Mouse (Mus musculus) kidney, postnatal 10 days (tissue): Measurements from ENCODE around the gene Ces2a.

Experiments used
- DNase-seq: peaks from one replicate; pipeline ENCODE4 v3.0.0; 2021; ENCODE audit warnings: mixed read lengths

Ces2a gene

DNA sequence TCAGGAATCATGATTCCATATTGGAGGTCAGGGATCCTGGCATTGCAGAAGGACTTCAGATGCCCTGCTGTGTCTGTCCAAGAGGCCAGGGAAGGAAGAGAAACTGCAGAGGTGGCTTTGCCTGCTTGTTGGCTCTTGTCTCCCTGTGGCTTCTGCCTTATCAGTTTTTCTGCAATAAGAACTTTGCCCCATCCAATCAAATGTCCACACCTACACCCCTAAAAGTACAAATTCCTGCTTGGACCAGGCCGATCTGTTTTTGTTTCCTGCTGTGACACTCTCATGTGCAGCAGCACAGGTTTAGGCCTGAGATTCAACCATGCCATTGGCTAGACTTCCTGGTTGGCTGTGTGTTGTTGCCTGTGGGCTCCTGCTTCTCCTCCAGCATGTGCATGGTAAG is at the start of gene Ces2a:
Ces2a (plus strand) TSS at position 251 of the 400 bp plus-strand sequence.
- DNase-seq: no peak

GRCm38 (mm10) chr8:104688433-104688832 is 45.4 kb upstream of the Ces2a start:
- DNase-seq: no peak

DNA sequence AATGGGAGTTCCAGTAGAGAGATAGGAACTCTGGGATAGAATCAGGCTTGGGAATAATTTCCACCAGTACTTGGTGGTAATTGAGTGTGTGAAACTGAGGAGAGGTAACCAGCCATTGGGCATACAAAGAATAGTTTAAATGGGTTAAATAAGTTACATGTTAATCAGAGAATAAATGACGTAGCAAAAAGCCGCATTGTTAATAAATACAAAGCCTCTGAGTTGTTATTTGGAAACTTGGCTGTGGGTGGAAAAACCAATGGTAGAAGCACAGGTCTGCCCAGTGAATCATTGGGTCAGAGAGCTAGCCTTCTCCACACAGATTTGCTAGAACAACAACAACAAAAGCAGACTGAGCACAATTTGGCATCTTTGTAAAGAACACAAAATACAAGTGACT is 35.2 kb upstream of the Ces2a start:
- no peak for DNase-seq

- no peak for DNase-seq
These were observed 31.9 kb upstream of the Ces2a start for GRCm38 (mm10) chr8:104701900-104702299.

DNA sequence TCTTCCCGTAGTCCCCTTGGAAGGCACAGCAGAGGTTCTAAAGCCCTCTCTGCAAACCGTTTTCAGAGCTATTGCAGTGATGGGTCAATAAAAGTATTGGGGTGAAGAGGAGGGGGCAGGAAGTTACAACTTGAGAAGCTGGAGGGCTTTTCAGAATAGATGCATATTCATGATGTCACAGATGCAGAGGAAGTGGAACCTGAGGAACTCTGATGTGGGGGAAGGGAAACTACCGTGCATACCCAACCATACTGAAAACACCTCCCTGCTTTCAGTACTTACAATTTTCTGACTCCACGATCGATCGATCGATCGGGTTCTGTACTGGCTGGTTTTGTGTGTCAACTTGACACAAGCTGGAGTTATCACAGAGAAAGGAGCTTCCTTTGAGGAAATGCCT is 12.6 kb upstream of the Ces2a start:
- DNase-seq: no peak

DNA sequence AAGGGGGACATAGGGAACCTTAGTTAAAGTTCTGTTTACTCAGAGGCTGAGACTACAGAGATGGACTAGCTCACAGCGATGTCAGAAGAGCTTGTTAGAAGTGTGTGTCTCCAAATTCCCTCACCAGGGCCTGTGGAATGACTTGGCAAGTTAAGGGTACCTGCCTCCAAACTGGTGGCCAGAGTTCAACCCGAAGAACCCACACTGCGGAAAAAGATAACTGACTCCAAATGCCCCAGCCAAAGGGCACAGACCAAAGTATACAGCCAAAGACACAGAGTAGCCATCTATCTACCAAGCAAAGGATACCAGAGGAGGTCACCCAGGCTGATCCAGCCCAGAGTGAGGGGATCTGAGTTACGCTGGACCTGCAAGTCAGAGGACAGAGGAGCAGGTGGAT is 2.4 kb upstream of the Ces2a start:
- no peak for DNase-seq

DNA sequence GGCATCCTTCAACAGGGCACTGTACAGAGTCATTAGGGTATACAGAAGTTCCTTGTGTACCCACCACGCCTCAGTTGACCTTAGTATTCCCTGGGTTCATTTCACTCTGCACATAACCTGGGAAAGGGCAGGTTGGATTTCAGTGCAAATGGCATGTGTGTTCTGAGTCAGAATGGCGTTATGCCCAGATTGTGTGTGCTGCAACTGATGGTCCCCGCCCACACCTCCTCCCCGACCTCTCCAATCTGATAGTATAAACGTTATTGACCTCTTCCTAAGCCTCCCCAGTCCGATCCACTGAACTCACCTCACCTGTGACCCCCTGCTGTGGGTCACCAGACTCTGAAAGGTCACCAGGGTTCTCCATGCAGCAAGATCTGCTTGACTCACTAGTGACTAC is 1.8 kb upstream of the Ces2a start:
- no peak for DNase-seq

DNA sequence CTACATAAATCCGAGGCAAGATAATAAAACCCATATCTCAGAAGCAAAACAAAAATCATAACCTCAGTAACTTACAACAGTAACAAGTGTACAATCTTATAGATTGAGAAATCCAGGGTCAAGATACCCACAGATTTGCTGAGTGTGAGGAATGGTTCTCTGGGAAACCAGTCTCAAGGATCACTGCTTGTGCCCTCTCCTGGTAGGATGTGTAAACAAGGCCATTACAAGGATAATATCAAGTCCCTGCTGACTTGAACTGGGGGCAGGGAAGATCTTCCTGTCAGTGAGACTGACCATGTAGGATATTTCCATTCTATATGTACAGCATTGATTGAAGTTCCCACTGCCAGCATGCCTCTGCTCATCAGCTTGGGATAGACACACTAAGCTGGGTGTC is 8.2 kb downstream of the Ces2a start:
- no peak for DNase-seq

- no peak for DNase-seq
These were observed 9.6 kb downstream of the Ces2a start for GRCm38 (mm10) chr8:104743410-104743809.

DNA sequence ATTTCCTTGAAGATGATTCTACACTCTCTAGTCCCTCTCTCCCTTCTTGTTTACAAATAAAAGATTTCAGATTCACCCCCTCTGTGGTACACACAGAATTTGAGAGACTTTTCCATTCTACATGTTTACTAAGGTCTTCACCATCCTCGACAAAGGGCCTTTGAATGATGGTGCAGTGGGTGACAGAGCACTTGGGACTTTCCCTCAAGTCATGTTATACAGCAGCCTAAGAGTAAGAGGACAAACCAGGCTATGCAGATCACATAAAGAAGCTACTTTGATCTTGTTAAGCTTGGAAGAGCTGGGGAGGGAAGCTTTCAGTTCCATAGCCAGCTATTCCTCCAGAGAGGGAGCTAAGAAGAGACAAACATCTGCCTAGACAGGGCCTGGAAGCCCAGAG is 19.0 kb downstream of the Ces2a start:
- no peak for DNase-seq

DNA sequence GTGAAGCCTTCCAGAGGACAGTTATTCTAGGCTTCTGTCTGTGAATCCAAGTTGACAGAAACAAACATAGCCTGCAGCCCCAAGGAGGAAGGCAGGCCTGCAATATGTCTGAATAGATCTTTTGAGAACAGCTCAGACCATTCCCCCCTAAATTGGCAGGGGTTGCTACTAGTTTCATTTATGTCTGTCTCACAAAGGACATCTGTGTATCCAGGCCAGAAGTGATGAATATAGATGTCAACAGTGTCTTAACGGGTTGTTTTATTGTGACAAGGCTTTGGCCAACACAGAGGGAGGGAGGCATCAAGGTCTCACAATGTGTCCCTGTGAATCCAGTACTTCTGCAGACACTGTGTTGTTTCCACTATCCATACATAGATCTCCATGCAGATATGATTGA is 23.8 kb downstream of the Ces2a start:
- DNase-seq: no peak

DNA sequence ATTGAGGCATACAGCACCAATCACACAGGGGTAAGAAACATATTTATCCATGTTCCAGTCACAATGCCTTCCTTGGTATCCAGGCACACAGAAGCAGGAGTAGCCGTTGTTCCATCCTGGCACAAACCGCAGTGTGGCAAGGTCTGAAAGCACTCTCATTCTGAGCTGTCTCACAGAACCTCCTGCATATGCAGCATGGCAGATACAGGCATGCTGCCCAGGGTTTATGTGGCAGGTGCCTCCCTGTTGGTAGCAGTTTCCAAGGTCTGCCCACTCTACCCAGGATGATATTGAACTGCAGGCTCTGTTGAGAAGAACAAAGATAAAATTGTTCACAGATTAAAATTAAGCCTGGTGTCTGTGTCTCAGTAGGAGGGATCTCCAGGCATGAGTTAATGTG is 24.4 kb downstream of the Ces2a start:
- no peak for DNase-seq

- no peak for DNase-seq
These were observed 27.3 kb downstream of the Ces2a start for GRCm38 (mm10) chr8:104761126-104761525.

DNA sequence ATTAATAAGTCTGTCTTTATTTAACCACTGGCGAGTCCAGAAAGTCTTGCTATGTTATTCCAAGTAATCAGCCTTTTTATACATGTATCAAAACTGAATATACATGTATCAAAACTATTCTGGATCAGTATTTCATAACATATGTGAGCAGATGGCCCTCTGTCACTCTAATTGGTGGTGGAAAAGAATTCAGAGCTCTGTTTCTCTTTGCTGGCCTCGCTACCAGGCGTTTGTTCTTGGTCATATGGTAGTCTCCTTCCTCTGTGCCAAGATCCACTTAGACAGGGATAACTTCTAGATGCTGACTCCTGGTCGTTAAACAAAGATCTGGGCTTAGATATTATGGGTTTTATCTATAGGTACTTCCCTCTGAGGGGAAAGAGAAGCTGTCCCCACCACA is 32.7 kb downstream of the Ces2a start:
- DNase-seq: no peak

GRCm38 (mm10) chr8:104770365-104770764 is 36.6 kb downstream of the Ces2a start:
- DNase-seq: no peak

DNA sequence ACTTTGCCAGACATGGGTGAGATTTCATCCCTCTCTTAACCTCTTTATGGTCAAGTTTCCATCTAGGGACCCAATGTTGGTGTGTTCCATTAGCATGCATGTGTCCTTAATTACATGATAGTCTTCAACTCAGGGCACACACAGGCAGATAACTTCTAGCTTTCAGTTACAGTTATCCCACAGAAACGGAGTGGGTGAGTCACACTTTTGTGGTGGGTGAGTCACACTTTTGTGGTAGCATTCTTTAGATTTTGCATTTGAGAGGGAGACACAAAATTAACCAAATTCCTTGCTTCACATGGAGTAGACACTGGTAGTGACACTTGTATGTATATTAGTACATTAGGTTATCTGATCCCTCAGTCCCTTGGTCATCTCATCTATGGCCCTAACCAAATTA is 53.2 kb downstream of the Ces2a start:
- no peak for DNase-seq

- DNase-seq: no peak
These were observed 55.1 kb downstream of the Ces2a start for GRCm38 (mm10) chr8:104788929-104789328.

DNA sequence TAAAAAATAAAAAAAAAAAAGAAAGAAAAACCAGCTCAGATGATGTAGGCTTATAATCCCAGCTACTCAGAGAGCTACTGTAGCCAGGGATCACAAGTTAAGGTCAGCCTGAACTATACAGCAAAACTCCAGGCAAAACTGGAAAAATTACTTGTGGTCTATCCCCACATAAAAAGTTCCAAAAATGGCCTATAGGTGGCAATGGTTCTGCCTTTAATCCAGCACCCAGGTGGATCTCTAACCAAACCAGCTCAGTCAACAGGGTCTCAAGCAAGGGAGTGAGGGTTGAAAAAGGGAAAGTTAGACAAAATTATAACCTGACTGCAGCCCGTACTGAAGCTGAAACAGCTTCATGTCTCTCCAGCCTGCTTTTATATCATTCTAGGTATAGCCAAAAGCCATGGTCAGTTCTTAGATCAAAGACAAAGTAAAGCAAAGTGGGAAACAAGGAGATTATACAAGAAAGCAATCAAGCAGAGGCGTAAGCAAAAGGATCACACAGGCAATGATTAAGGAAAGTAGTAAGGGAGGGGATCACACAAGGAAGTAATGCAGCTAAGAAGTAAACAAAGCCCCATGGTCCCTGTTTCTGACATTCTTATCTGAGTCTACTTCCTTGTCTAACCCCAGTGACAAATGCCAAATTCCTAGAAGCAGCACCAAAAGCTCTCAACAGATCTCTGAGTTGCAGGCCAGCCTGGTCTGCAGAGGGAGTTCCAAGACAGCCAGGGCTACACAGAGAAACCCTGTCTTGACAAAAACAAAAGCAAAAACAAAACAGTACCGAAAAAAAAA is 56.3 kb downstream of the Ces2a start:
- DNase-seq: peak; percentile 36
